Mouse (Mus musculus) limb, embryonic 10.5 days (tissue): Measurements from ENCODE around the gene Hydin. TPM values are rescaled to one million over a fixed set of nuclear protein-coding genes. Genes with fewer than 3 reads are reported as not detected.
A peak's percentile ranks its signal among the peaks of the same experiment; 100 is the strongest.

Source experiments
- DNase-seq: peaks from one replicate; pipeline ENCODE4 v3.0.0-alpha.2; 2017; ENCODE audit warnings: low spot score
- H3K27ac ChIP-seq: fragments of 300-500 bp; sonication (generic); 2 replicates; pipeline ENCODE4 v1.5.1; 2016; ENCODE audit warnings: mild to moderate bottlenecking
- H3K27me3 ChIP-seq: fragments of 300-500 bp; sonication (generic); 2 replicates; pipeline ENCODE4 v1.6.1; 2016; ENCODE audit warnings: low read depth, mild to moderate bottlenecking; ENCODE audit not compliant: poor library complexity, severe bottlenecking
- H3K36me3 ChIP-seq: fragments of 300-500 bp; sonication (generic); 2 replicates; pipeline ENCODE4 v1.6.1; 2016; ENCODE audit warnings: mild to moderate bottlenecking, moderate library complexity
- H3K4me1 ChIP-seq: fragments of 300-500 bp; sonication (generic); 2 replicates; pipeline ENCODE4 v1.6.1; 2016
- H3K4me3 ChIP-seq: fragments of 300-500 bp; sonication (generic); 2 replicates; pipeline ENCODE4 v1.5.1; 2016; ENCODE audit warnings: mild to moderate bottlenecking, moderate library complexity
- H3K9me3 ChIP-seq: fragments of 300-500 bp; sonication (generic); replicated peaks from 2 replicates; pipeline ENCODE4 v1.6.1; 2016; ENCODE audit warnings: mild to moderate bottlenecking
- WGBS: fragments of 180-500 bp; shearing (Covaris S2); methylation state at CpG from one replicate; pipeline ENCODE4 v1.1.7; 2016; 5-methylcytosine and 5-hydroxymethylcytosine counted together
- polyA plus RNA-seq: library from polyadenylated mRNA; unstranded; fragments of >200 nt; fragmentation: Nextera tagmentation; extraction: Ambion mirVana; gene quantifications from 2 replicates; pipeline ENCODE4 v1.2.1, GENCODE M21; 2016

The Hydin gene
- polyA plus RNA-seq, 1 experiment from 2014 or later, result 0.01 TPM

DNA sequence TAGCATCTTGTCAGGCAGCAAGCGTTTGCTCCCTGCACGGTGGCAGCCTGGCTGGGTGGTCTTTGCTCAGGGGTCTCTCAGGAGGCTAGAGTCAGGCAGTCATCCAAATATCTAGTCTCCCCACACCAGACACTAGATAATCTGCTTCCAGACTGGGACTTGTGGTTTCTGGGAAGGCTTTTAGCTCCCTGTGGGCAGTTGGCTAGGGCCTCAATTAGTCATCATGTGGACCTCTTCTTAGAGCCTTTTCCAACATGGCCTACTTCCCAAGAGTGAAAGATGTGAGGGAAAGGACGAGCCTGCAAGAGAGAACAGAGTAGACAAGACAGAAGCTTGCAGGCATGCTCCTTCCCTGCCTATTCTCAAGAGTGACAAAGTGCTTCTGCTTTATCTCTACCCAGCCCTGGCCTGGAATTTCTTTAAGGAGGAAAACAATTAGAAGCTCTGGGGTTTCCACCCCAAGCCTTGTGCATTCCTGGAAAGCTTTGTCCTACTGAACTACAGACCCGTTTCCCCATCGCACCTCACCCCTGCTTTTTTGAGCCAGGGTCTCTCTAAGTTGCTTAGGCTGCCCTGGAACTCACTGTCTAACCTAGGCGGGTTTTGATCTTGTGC is 338.7 kb downstream of the Hydin start:
- WGBS, result 74% methylated on average over 6 of the region's 6 CpGs
- H3K4me1 ChIP-seq, result no peaks in the 10 kb centered on the region
- H3K36me3 ChIP-seq, result no peaks in the 10 kb centered on the region
- DNase-seq, result no peak
- H3K27ac ChIP-seq, result no peak overlapping the region
- H3K9me3 ChIP-seq, result no peaks in the 10 kb centered on the region
- H3K27me3 ChIP-seq, result no peaks in the 10 kb centered on the region
- H3K4me3 ChIP-seq, result no peak overlapping the region

DNA sequence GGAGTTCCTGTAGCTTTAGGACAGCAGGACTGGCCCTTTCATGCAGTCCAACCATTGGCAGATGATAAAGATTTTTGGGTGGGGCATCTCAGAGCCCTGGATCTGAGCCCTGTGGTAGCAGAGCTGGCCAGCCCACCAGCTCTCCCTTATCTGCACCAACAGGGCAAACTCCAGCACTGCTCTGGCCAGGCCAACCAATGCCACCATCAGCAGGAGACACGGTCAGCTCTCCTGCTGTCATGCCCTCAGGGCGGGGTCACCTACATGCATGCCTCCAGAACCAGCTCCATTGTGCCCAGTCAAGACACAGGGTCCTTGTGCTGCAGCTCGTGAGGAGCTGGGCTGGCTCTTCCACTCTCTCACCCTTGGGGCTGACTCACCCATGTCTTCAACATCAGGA is 349.0 kb downstream of the Hydin start:
- 76% methylated on average over 3 of the region's 3 CpGs for whole genome bisulfite sequencing
- Histone ChIP-seq H3K27me3 (no peaks in the 10 kb centered on the region), H3K27ac (no peak overlapping the region), H3K4me3 (no peak overlapping the region), H3K4me1 (peaks cover 24% of the 10 kb centered on the region), H3K9me3 (no peaks in the 10 kb centered on the region), H3K36me3 (no peaks in the 10 kb centered on the region)
- DNase-seq, result no peak

DNA sequence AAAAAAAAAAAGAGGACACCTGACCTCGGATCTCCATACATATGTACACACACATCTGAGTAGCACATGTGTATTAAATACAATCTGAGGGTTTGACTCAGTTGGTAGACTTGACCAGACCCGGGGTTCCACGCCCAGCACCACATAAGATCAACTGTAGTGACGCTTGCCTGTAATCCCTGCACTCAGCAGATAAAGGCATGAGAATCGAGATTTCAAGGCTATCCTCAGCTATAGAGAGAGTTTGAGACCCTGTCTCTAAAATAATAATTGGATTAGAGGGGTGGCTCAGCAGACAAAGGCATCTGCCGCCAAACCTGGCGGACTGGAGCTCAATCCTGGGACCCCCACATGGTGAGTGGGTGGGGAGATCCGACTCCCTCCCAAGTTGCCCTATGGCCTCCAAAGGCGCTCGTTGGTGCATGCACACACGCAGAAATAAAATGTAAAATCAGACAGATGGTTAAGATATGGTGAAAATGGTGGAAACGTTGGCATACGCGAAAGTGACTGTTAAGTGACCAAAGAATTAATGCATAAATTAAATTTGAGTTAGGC is 351.1 kb downstream of the Hydin start:
- Histone ChIP-seq H3K27me3 (no peaks in the 10 kb centered on the region), H3K4me3 (peak overlapping the region; percentile 99), H3K36me3 (no peaks in the 10 kb centered on the region), H3K9me3 (no peaks in the 10 kb centered on the region), H3K4me1 (peaks cover 24% of the 10 kb centered on the region), H3K27ac (no peak overlapping the region)
- DNase-seq, result no peak
- WGBS, result 28% methylated on average over 14 of the region's 14 CpGs

DNA sequence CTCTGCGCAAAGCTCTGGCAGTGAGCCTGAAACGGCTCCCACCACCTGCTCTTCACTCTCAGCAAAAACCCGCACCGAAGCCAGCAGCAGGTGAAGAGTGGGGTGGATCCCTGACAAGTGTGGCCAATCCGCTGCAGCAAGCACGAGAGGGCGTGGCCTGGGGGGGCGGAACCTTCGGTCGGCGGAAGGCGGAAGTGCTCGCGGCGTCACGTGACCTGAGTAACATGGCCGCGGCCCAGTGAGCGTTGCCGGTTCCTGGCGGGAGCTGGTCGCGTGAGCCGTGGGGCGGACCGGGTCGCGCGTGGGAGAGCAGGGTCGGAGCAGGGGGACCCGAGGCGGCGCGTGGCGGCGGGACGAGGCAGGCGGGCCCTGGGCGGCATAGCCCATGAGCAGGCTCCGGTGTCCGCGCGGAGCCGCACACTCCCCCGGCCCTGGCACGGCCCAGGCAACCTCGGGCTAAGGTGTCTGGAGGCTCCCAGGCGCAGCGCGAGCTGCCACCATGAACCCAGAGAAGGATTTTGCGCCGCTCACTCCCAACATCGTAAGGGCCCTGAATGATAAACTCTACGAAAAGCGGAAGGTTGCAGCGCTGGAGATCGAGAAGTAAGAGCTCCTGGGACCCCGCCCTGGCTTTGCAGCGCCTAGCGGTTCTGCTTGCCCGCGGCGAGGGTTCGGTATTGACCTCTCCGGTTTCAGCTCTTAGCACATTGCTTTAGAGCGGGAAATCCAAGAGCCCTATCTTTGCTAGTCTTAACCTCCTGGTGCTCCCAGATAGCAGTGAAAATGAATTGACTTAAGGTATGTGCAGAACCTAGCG is 351.8 kb downstream of the Hydin start, which contains the start of gene Vac14:
Vac14 (plus strand) TSS at position 195 of the 817 bp plus-strand sequence.
- Histone ChIP-seq H3K4me1 (peaks cover 24% of the 10 kb centered on the region), H3K27me3 (no peaks in the 10 kb centered on the region), H3K9me3 (no peaks in the 10 kb centered on the region), H3K36me3 (no peaks in the 10 kb centered on the region), H3K4me3 (peak within 1 kb of the TSS; percentile 99), H3K27ac (peak within 1 kb of the TSS; percentile 88)
- peak; percentile 99 for DNase-seq
- under 1% methylated on average over 67 of the region's 67 CpGs for WGBS

DNA sequence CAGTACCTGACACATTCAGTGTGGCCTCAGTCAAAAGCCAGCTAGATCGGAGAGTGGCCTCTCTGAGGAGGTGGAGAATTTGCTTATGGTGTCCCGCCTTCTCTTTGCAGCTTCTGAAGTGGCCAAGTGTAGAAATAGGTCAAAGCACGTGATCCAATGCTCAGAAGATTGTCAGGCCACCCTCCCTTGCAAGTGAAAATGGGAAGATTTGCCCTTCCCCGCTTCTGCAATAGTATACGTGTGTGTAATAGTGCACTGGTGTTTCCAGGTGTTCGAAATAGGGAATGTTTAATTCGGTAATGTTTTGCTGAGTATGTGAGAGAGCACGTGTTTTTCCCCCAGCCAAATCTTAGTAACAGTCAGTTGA is 352.4 kb downstream of the Hydin start:
- H3K4me1 ChIP-seq, result peaks cover 24% of the 10 kb centered on the region
- no peaks in the 10 kb centered on the region for H3K27me3 ChIP-seq
- H3K9me3 ChIP-seq, result no peaks in the 10 kb centered on the region
- H3K36me3 ChIP-seq, result no peaks in the 10 kb centered on the region
- no peak for DNase-seq
- H3K4me3 ChIP-seq, result peak overlapping the region; percentile 99
- WGBS, result 28% methylated on average over 8 of the region's 8 CpGs
- H3K27ac ChIP-seq, result peak overlapping the region; percentile 88; the same call in 1 of the 2 replicates

DNA sequence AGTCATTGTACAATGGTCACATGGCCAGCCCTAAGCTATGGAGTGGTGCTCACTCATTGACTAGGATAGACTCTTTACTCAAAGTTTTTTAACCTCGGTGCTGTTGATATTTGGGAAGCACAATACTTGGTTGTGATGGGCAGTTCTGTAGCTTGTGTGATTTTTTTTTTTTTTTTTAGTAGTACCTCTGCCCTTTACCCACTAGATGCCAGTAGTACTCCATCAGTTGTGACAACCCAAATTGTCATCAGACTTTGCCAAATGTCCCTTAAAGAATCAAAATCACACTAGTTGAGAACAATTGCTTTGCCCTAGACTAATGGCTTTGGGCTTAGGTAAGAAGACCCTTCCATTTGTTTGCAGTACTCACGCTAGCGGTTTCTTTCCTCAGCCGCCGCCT is 353.1 kb downstream of the Hydin start:
- Histone ChIP-seq H3K36me3 (no peaks in the 10 kb centered on the region), H3K9me3 (no peaks in the 10 kb centered on the region), H3K4me1 (peaks cover 24% of the 10 kb centered on the region), H3K27ac (no peak overlapping the region), H3K27me3 (no peaks in the 10 kb centered on the region), H3K4me3 (peak overlapping the region; percentile 99; the same call in 1 of the 2 replicates)
- no peak for DNase-seq
- WGBS, result 91% methylated on average over 5 of the region's 5 CpGs

DNA sequence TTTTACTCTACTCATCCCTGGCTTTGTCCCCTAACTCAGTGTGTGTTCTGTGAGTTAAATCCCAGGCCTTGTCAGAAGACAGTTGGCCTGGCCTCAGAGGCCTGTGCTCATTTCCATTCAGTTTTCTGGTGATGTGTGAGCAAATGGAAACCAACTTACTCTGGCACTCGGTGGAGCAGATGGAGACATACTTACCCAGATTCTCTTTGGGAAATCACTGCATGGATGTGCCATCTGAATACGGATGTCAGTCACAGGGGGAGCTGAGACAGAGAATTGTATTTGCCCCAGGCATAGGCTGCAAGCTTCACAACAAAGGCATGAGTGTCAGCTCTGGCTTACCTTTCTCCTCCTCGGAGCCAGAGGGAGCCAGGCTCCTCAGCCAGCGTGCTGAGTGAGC is 359.7 kb downstream of the Hydin start:
- H3K4me1 ChIP-seq, result no peaks in the 10 kb centered on the region
- WGBS, result 85% methylated on average over 4 of the region's 4 CpGs
- no peak for DNase-seq

DNA sequence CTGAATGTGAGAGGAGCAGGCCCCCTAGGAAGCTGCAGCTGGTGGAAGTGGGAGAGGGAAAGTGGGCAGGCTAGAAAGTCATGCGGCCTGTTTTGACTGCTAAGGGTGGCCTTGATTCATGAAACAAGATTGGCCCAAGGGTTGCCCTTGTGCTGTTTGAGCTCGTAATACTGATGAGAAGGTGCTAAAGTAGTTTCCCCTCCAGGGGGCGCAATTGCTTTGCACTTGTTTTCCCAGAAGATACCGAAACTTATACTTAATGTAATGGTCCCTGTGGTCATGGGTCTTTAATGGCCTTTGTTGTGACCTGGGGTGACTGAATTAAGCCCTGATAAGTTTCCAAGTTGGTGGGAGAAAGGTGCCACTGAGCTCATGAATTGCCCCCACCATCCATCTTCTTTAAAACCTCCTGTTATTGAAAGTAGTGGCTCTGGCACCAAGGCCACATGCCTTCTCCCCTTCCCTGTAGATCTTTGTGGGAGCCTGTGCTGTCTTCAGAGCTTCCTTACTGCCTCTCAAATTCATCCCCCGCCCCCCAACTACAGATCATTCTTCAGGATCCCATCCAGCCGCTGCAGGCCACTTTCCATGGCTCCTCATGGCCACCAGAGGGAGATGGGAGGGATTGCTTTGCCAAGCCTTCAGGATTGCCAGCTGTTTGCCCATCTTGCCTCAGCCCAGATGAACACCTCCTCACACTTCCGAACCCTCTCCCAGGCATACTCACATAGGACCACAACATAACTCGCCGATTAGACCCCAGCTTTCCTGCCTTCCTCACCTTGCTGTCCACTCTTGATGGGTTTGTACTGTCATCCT is 362.7 kb downstream of the Hydin start:
- Histone ChIP-seq H3K9me3 (no peaks in the 10 kb centered on the region), H3K4me3 (no peak overlapping the region), H3K4me1 (no peaks in the 10 kb centered on the region), H3K27ac (no peak overlapping the region), H3K36me3 (peaks cover 34% of the 10 kb centered on the region), H3K27me3 (no peaks in the 10 kb centered on the region)
- peak; percentile 63 for DNase-seq
- 70% methylated on average over 9 of the region's 9 CpGs for WGBS

More for the DNA sequence above, 359.7 kb downstream of the Hydin start:
- H3K9me3 ChIP-seq, result no peaks in the 10 kb centered on the region
- no peak overlapping the region for H3K4me3 ChIP-seq
- H3K27me3 ChIP-seq, result no peaks in the 10 kb centered on the region
- peaks cover 5% of the 10 kb centered on the region; the same call in 1 of the 2 replicates for H3K36me3 ChIP-seq
- no peak overlapping the region for H3K27ac ChIP-seq

DNA sequence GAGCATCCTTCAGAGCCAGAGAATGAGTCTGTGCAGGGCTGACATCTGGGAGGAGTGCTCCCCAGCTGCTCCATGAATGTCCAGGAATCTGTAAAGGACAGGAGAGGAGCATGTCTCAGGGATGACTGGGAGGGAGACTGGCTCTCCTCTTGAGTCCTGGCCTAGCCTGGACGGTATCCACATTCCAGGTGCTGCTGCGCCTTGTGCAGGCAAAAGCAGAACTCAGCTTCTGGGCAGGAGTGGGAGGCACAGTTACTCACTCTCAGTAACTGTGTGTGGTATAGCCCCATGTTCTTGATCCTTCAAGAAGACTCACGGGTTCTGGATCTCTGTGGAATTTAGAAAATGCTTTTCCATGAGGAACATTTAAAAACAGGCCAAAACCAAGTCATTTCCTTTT is 363.3 kb downstream of the Hydin start:
- no peaks in the 10 kb centered on the region for H3K4me1 ChIP-seq
- H3K27me3 ChIP-seq, result no peaks in the 10 kb centered on the region
- H3K27ac ChIP-seq, result no peak overlapping the region
- 91% methylated on average over 3 of the region's 3 CpGs for WGBS
- no peaks in the 10 kb centered on the region for H3K9me3 ChIP-seq
- DNase-seq, result no peak
- peaks cover 40% of the 10 kb centered on the region for H3K36me3 ChIP-seq
- no peak overlapping the region for H3K4me3 ChIP-seq

DNA sequence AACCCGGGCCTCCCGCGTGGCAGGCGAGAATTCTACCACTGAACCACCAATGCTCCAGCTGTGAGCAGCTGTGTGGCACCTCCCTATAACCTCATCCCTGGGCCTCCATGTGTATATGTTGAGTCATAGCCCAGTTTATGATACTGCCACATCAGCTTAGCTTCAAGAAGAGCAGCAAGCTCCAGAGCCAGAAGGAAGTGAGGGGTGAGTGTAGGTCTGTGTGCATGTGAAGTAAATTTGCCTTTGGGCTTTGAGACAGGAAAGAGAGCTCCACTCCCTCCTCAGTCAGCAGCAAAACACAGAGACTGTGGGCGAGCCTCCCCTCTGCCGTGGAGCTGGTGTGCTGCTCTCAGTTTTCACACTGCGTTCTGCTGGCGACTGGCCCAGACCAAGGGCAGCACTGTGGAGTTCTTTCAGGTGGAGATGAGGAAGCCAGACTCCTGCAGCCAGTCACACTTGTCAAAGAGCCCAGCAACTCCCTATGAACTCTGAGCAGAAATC is 363.8 kb downstream of the Hydin start:
- H3K27me3 ChIP-seq, result no peaks in the 10 kb centered on the region
- 91% methylated on average over 8 of the region's 8 CpGs for WGBS
- H3K36me3 ChIP-seq, result peaks cover 46% of the 10 kb centered on the region
- no peaks in the 10 kb centered on the region for H3K4me1 ChIP-seq
- no peak overlapping the region for H3K27ac ChIP-seq
- no peak for DNase-seq
- H3K9me3 ChIP-seq, result no peaks in the 10 kb centered on the region
- H3K4me3 ChIP-seq, result no peak overlapping the region

DNA sequence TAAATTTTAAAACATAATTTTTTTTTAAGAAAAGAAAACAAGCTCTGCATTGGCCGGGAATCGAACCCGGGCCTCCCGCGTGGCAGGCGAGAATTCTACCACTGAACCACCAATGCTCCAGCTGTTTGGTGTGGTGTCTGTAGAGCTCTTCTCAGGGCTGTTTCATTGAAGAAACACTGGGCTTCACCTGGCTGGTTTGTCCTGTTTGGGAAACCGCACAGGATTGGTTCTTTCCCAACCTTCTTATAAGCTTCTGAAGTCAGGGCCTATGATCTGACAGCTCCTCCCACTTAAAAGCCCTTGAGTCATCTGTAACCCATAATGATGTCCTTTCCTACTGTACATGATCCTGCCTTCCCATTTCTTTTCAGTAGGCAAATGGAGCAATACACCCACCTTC is 364.4 kb downstream of the Hydin start:
- no peaks in the 10 kb centered on the region for H3K4me1 ChIP-seq
- DNase-seq, result no peak
- 93% methylated on average over 7 of the region's 7 CpGs for WGBS

DNA sequence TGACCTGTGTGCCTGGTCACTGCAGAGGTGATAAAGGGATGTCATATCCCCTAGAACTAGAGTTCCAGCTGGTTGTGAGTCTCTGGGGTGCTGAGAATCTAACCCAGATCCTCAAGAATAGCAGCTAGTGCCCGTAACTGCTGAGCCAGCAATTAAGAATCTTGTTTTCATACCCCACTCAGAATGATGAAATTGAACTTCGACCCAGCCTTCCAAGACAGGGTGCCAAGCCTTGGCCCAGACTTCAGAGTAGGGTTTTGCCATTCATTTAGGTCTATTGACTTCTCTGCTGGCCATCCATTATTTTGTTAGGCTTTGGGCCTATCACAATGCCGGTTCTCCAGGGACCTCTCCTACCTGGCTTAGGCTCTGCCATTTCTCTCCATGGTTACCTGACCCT is 367.0 kb downstream of the Hydin start:
- no peak overlapping the region for H3K4me3 ChIP-seq
- peaks cover 73% of the 10 kb centered on the region for H3K36me3 ChIP-seq
- no peaks in the 10 kb centered on the region for H3K9me3 ChIP-seq
- no peaks in the 10 kb centered on the region for H3K27me3 ChIP-seq
- H3K27ac ChIP-seq, result no peak overlapping the region
- DNase-seq, result no peak
- WGBS, result 95% methylated on average over 3 of the region's 3 CpGs
- H3K4me1 ChIP-seq, result no peaks in the 10 kb centered on the region

More for the DNA sequence above, 364.4 kb downstream of the Hydin start:
- no peaks in the 10 kb centered on the region for H3K27me3 ChIP-seq
- H3K36me3 ChIP-seq, result peaks cover 52% of the 10 kb centered on the region
- no peak overlapping the region for H3K4me3 ChIP-seq
- no peak overlapping the region for H3K27ac ChIP-seq
- no peaks in the 10 kb centered on the region for H3K9me3 ChIP-seq
